Mouse (Mus musculus) lung, adult 2 months (tissue): ENCODE results near the gene Fam166a.
A peak's percentile ranks its signal among the peaks of the same experiment; 100 is the strongest.

Experiments
- CTCF ChIP-seq: fragments of 200-500 bp; IDR thresholded peaks from 2 replicates; pipeline ENCODE4 v1.5.1; 2011; ENCODE audit warnings: mild to moderate bottlenecking, low read length, control low read depth; ENCODE audit not compliant: insufficient read depth
- POLR2A ChIP-seq: fragments of 200-500 bp; IDR thresholded peaks from 2 replicates; pipeline ENCODE4 v1.6.1; 2011; ENCODE audit warnings: low read depth, mild to moderate bottlenecking, control low read depth, low read length, borderline replicate concordance; ENCODE audit errors: extremely low read depth

GRCm38 (mm10) chr2:25252331-25252730 lies 33.8 kb downstream of the Fam166a start:
- peak; percentile 54 for TF ChIP-seq CTCF
- TF ChIP-seq POLR2A, result no peak
